Mouse (Mus musculus) heart, postnatal 0 days (tissue): ENCODE data around the gene Exoc6.

Source experiments
- CTCF ChIP-seq: IDR thresholded peaks from 2 replicates; pipeline ENCODE4 v1.5.1; 2016; ENCODE audit warnings: antibody characterized with exemption, control low read depth, low read depth
- EP300 ChIP-seq: IDR thresholded peaks from 2 replicates; pipeline ENCODE4 v1.6.1; 2016; ENCODE audit warnings: antibody characterized with exemption, low read depth

DNA sequence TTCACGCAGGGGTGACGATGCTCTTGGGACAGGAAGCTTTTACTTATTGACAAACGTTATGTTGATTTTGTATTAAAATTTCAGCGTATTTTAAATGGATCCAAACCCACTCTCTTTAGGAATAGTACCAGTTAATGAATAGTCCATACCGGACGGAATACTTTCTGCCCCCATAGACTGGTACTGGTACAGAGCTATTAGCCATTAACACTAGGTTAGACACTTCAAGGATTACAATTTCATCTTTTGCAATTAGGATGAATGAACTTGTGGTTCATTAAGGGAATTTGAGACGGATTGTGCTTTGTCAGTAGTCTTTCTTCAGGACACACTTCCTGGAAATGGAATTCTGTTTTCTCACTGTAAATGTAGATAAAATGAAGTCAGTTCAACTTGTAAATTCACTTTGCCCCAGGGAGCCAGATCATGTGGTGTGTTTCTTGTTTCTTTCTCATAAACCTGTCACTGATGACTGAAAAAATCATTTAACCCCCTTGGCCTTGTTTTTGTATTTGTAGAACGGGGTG is 885 bp downstream of the Exoc6 start:
- TF ChIP-seq CTCF, result no peak
- TF ChIP-seq EP300, result no peak
